Mouse (Mus musculus): ENCODE data around the gene E130114P18Rik. TPM values are rescaled to one million over a fixed set of nuclear protein-coding genes. Genes with fewer than 3 reads are reported as not detected.

E130114P18Rik gene
- total and polyA plus RNA-seq, 2 experiments = not detected

DNA sequence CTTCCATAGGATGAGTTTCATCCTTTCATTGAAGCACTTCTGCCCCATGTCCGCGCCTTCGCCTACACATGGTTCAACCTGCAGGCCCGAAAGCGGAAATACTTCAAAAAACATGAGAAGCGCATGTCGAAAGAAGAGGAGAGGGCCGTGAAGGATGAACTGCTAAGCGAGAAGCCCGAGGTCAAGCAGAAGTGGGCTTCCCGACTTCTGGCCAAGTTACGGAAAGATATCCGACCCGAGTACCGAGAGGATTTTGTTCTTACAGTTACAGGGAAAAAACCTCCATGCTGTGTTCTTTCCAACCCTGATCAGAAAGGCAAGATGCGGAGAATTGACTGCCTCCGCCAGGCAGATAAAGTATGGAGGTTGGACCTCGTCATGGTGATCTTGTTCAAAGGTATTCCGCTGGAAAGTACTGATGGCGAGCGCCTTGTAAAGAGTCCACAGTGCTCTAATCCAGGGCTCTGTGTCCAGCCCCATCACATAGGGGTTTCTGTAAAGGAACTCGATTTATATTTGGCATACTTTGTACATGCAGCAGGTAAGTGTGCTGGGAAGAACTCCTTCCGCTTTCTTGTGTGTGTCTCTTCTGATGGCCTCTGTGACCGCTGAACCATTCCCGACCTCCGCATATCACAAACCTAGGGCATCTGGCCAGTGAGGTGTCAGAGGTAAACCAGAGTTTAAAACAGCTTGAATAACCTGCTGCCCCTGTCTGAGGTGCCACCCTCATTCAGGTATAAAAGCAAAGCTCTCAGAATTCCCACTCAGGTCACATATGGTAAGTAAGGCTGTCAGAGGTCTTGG is 5.4 kb upstream of the E130114P18Rik start:
- 84% methylated on average over 26 of the region's 26 CpGs for WGBS
- peak; percentile 71 for DNase-seq (ENCODE audit: extremely low read depth, low read depth, low spot score)
- Histone ChIP-seq H3K4me3 (ENCODE audit: insufficient read depth, low read depth, low read length) (no peak overlapping the region), H3K9ac (ENCODE audit: low read depth, low read length) (no peak overlapping the region), H3K79me2 (ENCODE audit: control insufficient read depth, insufficient read depth, low read length) (peaks cover 16% of the 10 kb centered on the region), H3K27me3 (ENCODE audit: control insufficient read depth, insufficient read depth, low read length) (no peaks in the 10 kb centered on the region), H3K4me1 (ENCODE audit: control insufficient read depth, insufficient read depth, low read length) (peaks cover 33% of the 10 kb centered on the region), H3K27ac (replicated peaks; ENCODE audit: insufficient read depth, low read depth, low read length) (peak overlapping the region; percentile 12; the same call in 1 of the 2 replicates), H3K36me3 (ENCODE audit: control insufficient read depth, insufficient read depth, low read length) (peaks cover 28% of the 10 kb centered on the region)
- TF ChIP-seq CTCF (IDR thresholded peaks at IDR 0.05; ENCODE audit: low read depth, low read length) = no peak
- TF ChIP-seq POLR2A (IDR thresholded peaks at IDR 0.05; ENCODE audit: extremely low read depth, insufficient read depth, low read length) = no peak

DNA sequence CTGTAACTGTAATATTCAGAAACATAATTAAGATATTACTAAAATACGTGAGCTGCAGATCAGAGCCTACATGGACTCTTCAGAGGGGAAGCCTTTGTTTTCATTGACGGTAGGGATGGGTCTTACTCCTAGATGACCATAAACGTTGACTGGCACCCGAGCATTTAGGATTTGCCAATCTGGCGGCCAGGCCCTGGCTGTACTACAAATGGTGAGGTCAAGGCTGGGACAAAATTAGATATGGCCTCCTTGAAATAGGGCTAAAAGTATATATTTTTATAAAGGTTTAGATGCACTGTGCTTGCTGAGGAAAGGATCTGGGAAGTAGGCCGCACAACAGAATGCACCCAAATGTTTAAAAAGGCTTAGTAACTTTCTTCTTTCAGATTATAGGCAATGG is 4.6 kb upstream of the E130114P18Rik start:
- H3K36me3 ChIP-seq (ENCODE audit: control insufficient read depth, insufficient read depth, low read length) = peaks cover 27% of the 10 kb centered on the region
- peaks cover 20% of the 10 kb centered on the region for H3K79me2 ChIP-seq (ENCODE audit: control insufficient read depth, insufficient read depth, low read length)
- peaks cover 32% of the 10 kb centered on the region for H3K4me1 ChIP-seq (ENCODE audit: control insufficient read depth, insufficient read depth, low read length)
- peak; percentile 58 for DNase-seq (ENCODE audit: extremely low read depth, low read depth, low spot score)
- no peak overlapping the region for H3K27ac ChIP-seq (replicated peaks; ENCODE audit: insufficient read depth, low read depth, low read length)
- WGBS = 45% methylated on average over 6 of the region's 6 CpGs
- no peak for TF ChIP-seq CTCF (IDR thresholded peaks at IDR 0.05; ENCODE audit: low read depth, low read length)
- no peak for TF ChIP-seq POLR2A (IDR thresholded peaks at IDR 0.05; ENCODE audit: extremely low read depth, insufficient read depth, low read length)
- H3K9ac ChIP-seq (ENCODE audit: low read depth, low read length) = no peak overlapping the region
- no peaks in the 10 kb centered on the region for H3K27me3 ChIP-seq (ENCODE audit: control insufficient read depth, insufficient read depth, low read length)
- no peak overlapping the region for H3K4me3 ChIP-seq (ENCODE audit: insufficient read depth, low read depth, low read length)

DNA sequence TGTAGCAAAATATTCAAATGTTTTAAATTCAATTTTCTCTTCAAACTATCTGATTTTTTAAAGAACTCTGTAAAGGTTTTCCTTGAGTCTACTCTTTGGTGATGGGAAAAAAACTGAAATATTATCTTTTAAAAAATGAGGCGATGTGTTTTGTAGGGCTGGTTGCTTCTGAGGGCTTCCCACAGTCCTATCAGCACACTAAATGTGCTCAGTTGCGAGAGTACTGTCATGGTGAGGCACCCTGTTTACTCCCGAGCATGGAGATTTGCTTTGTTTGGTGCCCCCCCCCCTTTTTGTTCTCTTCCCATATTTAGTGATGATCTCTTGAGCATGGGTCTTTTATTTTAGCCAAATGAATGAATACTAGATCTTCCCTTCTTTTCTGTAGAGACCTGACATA is 4.2 kb upstream of the E130114P18Rik start:
- peaks cover 23% of the 10 kb centered on the region for H3K36me3 ChIP-seq (ENCODE audit: control insufficient read depth, insufficient read depth, low read length)
- peaks cover 29% of the 10 kb centered on the region for H3K4me1 ChIP-seq (ENCODE audit: control insufficient read depth, insufficient read depth, low read length)
- no peak for DNase-seq (ENCODE audit: extremely low read depth, low read depth, low spot score)
- H3K79me2 ChIP-seq (ENCODE audit: control insufficient read depth, insufficient read depth, low read length) = peaks cover 16% of the 10 kb centered on the region
- H3K27ac ChIP-seq (replicated peaks; ENCODE audit: insufficient read depth, low read depth, low read length) = no peak overlapping the region
- H3K27me3 ChIP-seq (ENCODE audit: control insufficient read depth, insufficient read depth, low read length) = no peaks in the 10 kb centered on the region
- H3K9ac ChIP-seq (ENCODE audit: low read depth, low read length) = no peak overlapping the region
- WGBS = 88% methylated on average over 3 of the region's 3 CpGs
- no peak overlapping the region for H3K4me3 ChIP-seq (ENCODE audit: insufficient read depth, low read depth, low read length)
- TF ChIP-seq CTCF (IDR thresholded peaks at IDR 0.05; ENCODE audit: low read depth, low read length) (no peak), POLR2A (IDR thresholded peaks at IDR 0.05; ENCODE audit: extremely low read depth, insufficient read depth, low read length) (no peak)

DNA sequence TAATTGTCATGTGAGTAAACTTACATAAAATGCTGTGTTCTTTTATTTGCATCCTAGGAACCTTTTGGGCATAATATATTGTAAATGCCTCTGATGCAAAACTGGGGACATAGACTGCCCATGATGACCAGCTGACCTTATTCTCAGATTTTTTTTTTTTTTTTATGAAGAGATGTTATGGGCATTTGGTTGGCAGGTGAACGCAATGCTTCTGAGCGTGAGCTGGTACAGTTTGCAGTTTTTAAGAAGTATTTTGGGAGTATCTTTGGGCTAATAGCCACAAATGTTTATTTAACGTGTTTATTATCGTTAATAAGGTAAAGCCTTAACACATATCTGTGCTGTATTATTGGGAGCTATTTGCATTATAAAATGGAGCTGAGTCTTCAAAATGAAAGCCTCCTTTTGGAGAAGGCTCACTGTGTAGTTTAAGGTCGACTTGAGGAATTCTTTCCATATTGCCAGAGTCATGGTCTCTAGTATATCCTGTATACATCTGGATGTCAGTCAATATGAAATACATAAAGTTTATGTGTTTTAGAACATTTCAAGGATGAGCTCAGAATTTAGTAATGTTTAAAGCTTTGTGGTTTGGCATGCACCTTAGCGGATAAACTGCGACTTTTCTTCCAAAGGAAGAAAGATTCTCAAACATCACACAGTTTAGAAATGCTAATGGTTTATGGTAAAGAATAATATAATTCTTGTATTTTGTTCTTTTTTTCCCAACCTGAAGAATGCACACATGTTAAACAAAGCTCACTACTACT is 3.0 kb upstream of the E130114P18Rik start:
- H3K27me3 ChIP-seq (ENCODE audit: control insufficient read depth, insufficient read depth, low read length) = no peaks in the 10 kb centered on the region
- TF ChIP-seq POLR2A (IDR thresholded peaks at IDR 0.05; ENCODE audit: extremely low read depth, insufficient read depth, low read length) (no peak), CTCF (IDR thresholded peaks at IDR 0.05; ENCODE audit: low read depth, low read length) (no peak)
- no peak overlapping the region for H3K27ac ChIP-seq (replicated peaks; ENCODE audit: insufficient read depth, low read depth, low read length)

DNA sequence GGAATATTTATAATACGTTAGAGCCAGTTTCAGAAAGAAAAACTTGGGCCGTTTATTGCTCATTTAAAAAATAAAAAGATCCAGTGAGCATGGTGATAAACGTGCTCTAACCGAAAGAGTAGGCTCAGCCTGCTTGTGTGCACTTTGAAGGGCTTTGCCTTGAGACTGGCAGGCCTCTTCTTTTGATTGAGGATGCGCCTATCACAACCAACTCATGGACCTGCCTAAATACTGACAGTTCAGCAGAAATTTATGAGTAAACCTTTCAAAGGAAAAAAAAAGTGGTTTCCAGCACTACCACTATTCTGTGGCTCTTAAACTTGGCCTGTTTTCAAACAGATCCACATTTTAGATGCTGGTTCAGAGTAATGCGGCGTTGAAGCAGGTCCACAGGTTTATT is 2.1 kb upstream of the E130114P18Rik start:
- peak overlapping the region; percentile 100; the same call in 1 of the 2 replicates for H3K4me3 ChIP-seq (ENCODE audit: insufficient read depth, low read depth, low read length)
- 21% methylated on average over 7 of the region's 7 CpGs for WGBS
- H3K79me2 ChIP-seq (ENCODE audit: control insufficient read depth, insufficient read depth, low read length) = peaks cover 13% of the 10 kb centered on the region
- peak overlapping the region; percentile 41; the same call in 1 of the 2 replicates for H3K27ac ChIP-seq (replicated peaks; ENCODE audit: insufficient read depth, low read depth, low read length)
- H3K36me3 ChIP-seq (ENCODE audit: control insufficient read depth, insufficient read depth, low read length) = peaks cover 19% of the 10 kb centered on the region
- TF ChIP-seq CTCF (IDR thresholded peaks at IDR 0.05; ENCODE audit: low read depth, low read length) (no peak), POLR2A (IDR thresholded peaks at IDR 0.05; ENCODE audit: extremely low read depth, insufficient read depth, low read length) (no peak)
- H3K4me1 ChIP-seq (ENCODE audit: control insufficient read depth, insufficient read depth, low read length) = peaks cover 19% of the 10 kb centered on the region
- H3K27me3 ChIP-seq (ENCODE audit: control insufficient read depth, insufficient read depth, low read length) = no peaks in the 10 kb centered on the region
- peak; percentile 68 for DNase-seq (ENCODE audit: extremely low read depth, low read depth, low spot score)
- H3K9ac ChIP-seq (ENCODE audit: low read depth, low read length) = peak overlapping the region; percentile 58

More for the DNA sequence above, 3.0 kb upstream of the E130114P18Rik start:
- Histone ChIP-seq H3K79me2 (ENCODE audit: control insufficient read depth, insufficient read depth, low read length) (peaks cover 13% of the 10 kb centered on the region), H3K4me1 (ENCODE audit: control insufficient read depth, insufficient read depth, low read length) (peaks cover 23% of the 10 kb centered on the region), H3K36me3 (ENCODE audit: control insufficient read depth, insufficient read depth, low read length) (peaks cover 20% of the 10 kb centered on the region), H3K4me3 (ENCODE audit: insufficient read depth, low read depth, low read length) (no peak overlapping the region), H3K9ac (ENCODE audit: low read depth, low read length) (no peak overlapping the region)
- no peak for DNase-seq (ENCODE audit: extremely low read depth, low read depth, low spot score)
- 67% methylated on average over 7 of the region's 7 CpGs for WGBS
